Mouse (Mus musculus) bone marrow, adult 2 months (tissue): ENCODE results near the gene 1700028J19Rik.

Experiments used
- CTCF ChIP-seq: fragments of 200-500 bp; IDR thresholded peaks from 2 replicates; pipeline ENCODE4 v1.5.1; 2011; ENCODE audit warnings: low read length, control low read depth; ENCODE audit not compliant: control insufficient read depth, insufficient read depth
- POLR2A ChIP-seq: fragments of 200-500 bp; IDR thresholded peaks from 2 replicates; pipeline ENCODE4 v1.6.1; 2011; ENCODE audit warnings: low read depth, mild to moderate bottlenecking, control low read depth, low read length, borderline replicate concordance; ENCODE audit not compliant: control insufficient read depth

DNA sequence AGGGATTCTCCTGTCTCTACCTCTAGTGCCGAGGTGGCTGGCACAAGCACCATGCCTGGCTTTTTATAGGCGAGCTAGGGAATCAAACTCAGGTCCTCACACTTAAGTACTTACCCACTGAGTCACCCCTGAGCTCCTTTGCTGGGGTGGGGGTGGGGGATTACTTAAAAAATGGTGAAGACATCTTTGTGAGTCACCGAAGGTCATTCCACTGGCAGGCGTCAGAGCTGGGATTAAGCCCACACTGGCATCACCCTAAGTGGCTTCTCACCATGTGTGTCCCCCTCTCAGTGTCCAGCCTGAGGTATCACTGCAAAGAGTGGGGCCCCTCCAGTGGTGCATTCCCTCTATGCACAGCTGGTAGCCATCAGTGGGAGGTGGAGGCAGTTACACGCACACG, 13.9 kb upstream of the 1700028J19Rik start:
- no peak for TF ChIP-seq POLR2A
- TF ChIP-seq CTCF, result no peak
